Mouse (Mus musculus): Measurements from ENCODE around the gene Fam53a. TPM values are rescaled to one million over a fixed set of nuclear protein-coding genes. Genes with fewer than 3 reads are reported as not detected.

Gene Fam53a
- 24.3 and 95.8 TPM in 2 replicates for polyA plus RNA-seq (2012; rRNA removed)

DNA sequence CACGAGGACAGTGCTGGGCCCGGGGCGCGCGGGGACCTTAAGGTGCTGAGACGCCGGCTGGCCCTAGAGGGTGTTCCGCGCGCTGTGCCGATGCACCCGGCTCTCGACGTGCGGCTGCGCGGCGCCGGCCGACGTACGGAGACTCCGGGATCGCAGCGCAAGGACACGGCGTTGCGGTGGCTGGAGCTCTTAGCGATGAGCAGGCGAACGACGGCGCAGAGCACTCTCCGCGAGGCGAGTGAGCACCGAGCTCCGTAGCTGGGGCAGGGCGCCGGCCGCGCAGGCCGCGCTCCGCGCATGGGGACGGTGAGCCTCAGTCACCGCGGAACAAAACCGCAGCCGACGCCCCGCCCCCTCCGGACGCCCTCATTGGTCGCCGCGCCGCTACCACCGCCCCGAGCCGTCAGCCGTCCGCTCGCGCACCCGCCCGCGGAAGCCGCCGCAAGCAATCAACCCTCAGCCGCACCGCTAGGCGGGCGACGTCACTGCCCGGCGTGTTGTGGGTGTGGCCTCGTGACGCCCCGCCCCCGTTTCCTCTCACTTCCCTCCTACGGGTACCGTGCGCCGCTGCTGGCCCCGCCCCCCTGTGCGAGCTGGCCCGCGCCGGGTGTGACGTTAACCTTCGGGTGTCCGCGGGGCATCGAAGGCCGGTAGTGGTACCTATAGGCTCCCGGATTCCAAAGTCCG, at the start of gene Fam53a, which contains the start of gene Gm9903:
Gene Fam53a, minus strand, starts transcription at position 335 of the 687 bp plus-strand sequence.
Gene Gm9903, plus strand, starts transcription at position 625 of the 687 bp plus-strand sequence.

GRCm38 (mm10) chr5:33657787-33658663, 28.6 kb upstream of the Fam53a start, which contains the start of the genes Tacc3 and Tmem129:
TSS of gene Tacc3 (plus strand) at chr5:33658128.
TSS of gene Tmem129 (minus strand) at chr5:33658416.

DNA sequence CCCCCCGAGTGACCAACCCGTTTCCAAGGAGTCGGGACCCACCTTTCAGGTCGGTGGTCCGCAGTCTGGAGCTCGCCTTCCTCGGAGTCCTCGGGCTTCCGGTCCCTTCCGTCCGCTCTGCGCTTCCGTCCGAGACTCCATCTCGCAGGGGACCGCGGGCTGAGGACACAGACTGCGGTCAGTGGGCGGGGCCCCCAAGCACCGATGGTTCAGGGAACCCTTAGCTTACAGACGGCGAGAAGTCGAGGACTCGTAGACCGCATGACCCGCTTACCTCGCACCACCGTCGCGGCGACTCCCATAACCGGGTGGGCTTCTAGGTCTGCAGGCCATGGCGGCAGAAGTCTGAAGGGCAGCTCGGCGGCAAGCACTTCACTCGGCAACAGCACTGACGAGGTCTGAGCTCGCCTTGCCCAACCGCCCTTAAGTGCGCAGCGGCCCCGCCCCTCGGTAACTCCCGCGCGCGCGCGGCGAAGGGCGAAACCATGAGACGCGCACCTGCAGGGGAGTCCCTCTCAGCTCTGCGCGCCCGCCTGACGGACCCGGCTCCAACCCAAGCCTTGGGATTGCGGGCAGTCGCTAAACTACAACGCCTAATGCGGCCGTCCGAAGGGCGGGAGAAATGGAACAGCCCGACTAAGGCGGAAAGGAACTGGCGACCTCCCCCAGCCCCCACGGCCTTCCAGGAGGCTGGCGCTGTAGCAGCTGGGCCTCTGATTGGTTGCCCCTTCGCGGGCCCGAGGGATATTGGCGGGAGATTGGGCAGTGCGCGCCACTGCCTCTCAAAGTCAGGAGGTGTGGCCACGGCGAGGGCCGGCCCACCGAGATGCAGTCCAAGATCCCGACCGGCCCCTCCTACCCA, 22.7 kb upstream of the Fam53a start, which contains the start of gene Slbp:
Gene Slbp, minus strand, starts transcription at position 654 of the 862 bp plus-strand sequence.

Other genes with a start within 250 kb of the Fam53a start
- not detected in 2 replicates for gene Nkx1-1, start 195.7 kb downstream of the Fam53a start, polyA plus RNA-seq (2012; rRNA removed)
- gene Gm9903, start 290 bp upstream of the Fam53a start, polyA plus RNA-seq (2012; rRNA removed), result 0.05 and 0.17 TPM in 2 replicates
- gene Slbp, start 22.9 kb upstream of the Fam53a start, polyA plus RNA-seq (2012; rRNA removed), result 5.0 and 8.3 TPM in 2 replicates
- gene Tacc3, start 28.5 kb upstream of the Fam53a start, polyA plus RNA-seq (2012; rRNA removed), result 3.9 and 4.0 TPM in 2 replicates
- gene Tmem129, start 28.8 kb upstream of the Fam53a start, polyA plus RNA-seq (2012; rRNA removed), result 22.9 and 24.4 TPM in 2 replicates
- 17.5 and 17.8 TPM in 2 replicates for gene Fgfr3, start 92.0 kb upstream of the Fam53a start, polyA plus RNA-seq (2012; rRNA removed)
- 26.1 and 40.6 TPM in 2 replicates for gene Letm1, start 153.2 kb upstream of the Fam53a start, polyA plus RNA-seq (2012; rRNA removed)
- gene Nsd2, start 191.1 kb upstream of the Fam53a start, polyA plus RNA-seq (2012; rRNA removed), result 1.8 and 2.3 TPM in 2 replicates

Data from stomach, adult 2 months (tissue).